Mouse (Mus musculus): Measurements from ENCODE around the gene Flvcr2.

GRCm38 (mm10) chr12:85729022-85729944 lies 17.1 kb upstream of the Flvcr2 start:
- TF ChIP-seq CHD2 (IDR thresholded peaks at IDR 0.05; ENCODE audit: low read depth, low read length) (no peak), ZC3H11A (IDR thresholded peaks at IDR 0.05; ENCODE audit: borderline replicate concordance, low read depth, low read length) (peak; percentile 58; the same call in 1 of the 2 replicates), ZNF384 (IDR thresholded peaks at IDR 0.05; ENCODE audit: low read depth, low read length) (no peak), HCFC1 (IDR thresholded peaks at IDR 0.05; ENCODE audit: borderline replicate concordance, insufficient read depth, low read length) (no peak)

All from ES-E14 (cell line).